Mouse (Mus musculus) forebrain, postnatal 0 days (tissue): ENCODE results near the gene Cask. TPM values are rescaled to one million over a fixed set of nuclear protein-coding genes. Genes with fewer than 3 reads are reported as not detected.

ENCODE experiments used
- ATAC-seq: fragments of 200-750 bp; cut with Nextera tagmentation; 2 replicates; pipeline ENCODE4 v1.8.0; 2017; ENCODE audit warnings: mild to moderate bottlenecking, moderate library complexity
- DNase-seq: peaks from one replicate; pipeline ENCODE4 v3.0.0-alpha.2; 2015
- H3K27ac ChIP-seq: fragments of 300-500 bp; sonication (generic); 2 replicates; pipeline ENCODE4 v1.5.1; 2014; ENCODE audit warnings: low read depth, mild to moderate bottlenecking, antibody characterized with exemption, low read length, moderate library complexity, mixed read lengths
- H3K27me3 ChIP-seq: fragments of 300-500 bp; sonication (generic); 2 replicates; pipeline ENCODE4 v1.6.1; 2014; ENCODE audit warnings: mild to moderate bottlenecking, low read length, mixed read lengths; ENCODE audit not compliant: insufficient read depth
- H3K36me3 ChIP-seq: fragments of 300-500 bp; sonication (generic); 2 replicates; pipeline ENCODE4 v1.6.1; 2014; ENCODE audit warnings: mild to moderate bottlenecking, moderate library complexity; ENCODE audit not compliant: insufficient read depth
- H3K4me1 ChIP-seq: fragments of 300-500 bp; sonication (generic); 2 replicates; pipeline ENCODE4 v1.6.1; 2014; ENCODE audit warnings: antibody characterized with exemption; ENCODE audit not compliant: insufficient read depth
- H3K4me2 ChIP-seq: fragments of 300-500 bp; sonication (generic); 2 replicates; pipeline ENCODE4 v1.6.1; 2014; ENCODE audit warnings: low read depth, mild to moderate bottlenecking, moderate library complexity
- H3K4me3 ChIP-seq: fragments of 300-500 bp; sonication (generic); 2 replicates; pipeline ENCODE4 v1.5.1; 2014; ENCODE audit warnings: low read depth, low read length, mixed read lengths
- H3K9ac ChIP-seq: fragments of 300-500 bp; sonication (generic); 2 replicates; pipeline ENCODE4 v1.6.1; 2014; ENCODE audit warnings: mild to moderate bottlenecking
- H3K9me3 ChIP-seq: fragments of 300-500 bp; sonication (generic); 2 replicates; pipeline ENCODE4 v1.6.1; 2016; ENCODE audit warnings: low read length
- CTCF ChIP-seq: sonication (generic); IDR thresholded peaks from 2 replicates; pipeline ENCODE4 v1.5.1; 2016; ENCODE audit warnings: antibody characterized with exemption, control low read depth, low read depth
- WGBS: fragments of 180-500 bp; shearing (Covaris S2); extraction: QIAGEN DNeasy Blood & Tissue Kit; methylation state at CpG from one replicate; pipeline ENCODE4 v1.1.7; 2014; 5-methylcytosine and 5-hydroxymethylcytosine counted together
- polyA plus RNA-seq: library from polyadenylated mRNA; unstranded; fragments of >200 nt; fragmentation: Nextera tagmentation; extraction: Ambion mirVana; gene quantifications from 2 replicates; pipeline ENCODE4 v1.2.1, GENCODE M21; 2015
- total RNA-seq: library from RNA; depleted of rRNA; stranded (reverse); fragments of >200 nt; gene quantifications from 2 replicates; pipeline ENCODE4 v1.2.3, GENCODE M21; 2014

Gene Cask
- total and polyA plus RNA-seq, 2 experiments from 2014 or later: 57.9 to 183 TPM

DNA sequence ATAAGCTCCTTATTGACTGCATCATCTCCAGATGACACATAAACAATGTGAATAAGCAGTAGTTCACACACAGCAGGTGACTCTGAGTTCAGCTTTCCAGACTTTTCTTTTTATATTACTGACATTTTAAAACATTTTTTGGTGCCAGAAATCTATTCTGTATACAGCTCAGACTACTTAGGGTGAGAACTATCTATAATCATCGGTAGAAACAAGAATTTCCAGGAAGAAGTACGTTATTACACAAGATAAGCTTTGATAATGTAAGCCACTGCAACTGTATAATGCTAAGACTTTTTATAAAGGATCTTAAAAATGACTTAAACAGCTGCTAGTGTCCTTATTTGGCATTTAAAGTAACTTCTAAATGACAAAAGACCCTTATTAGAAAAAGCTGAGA, 239.1 kb downstream of the Cask start:
- Histone ChIP-seq H3K36me3 (peaks cover 5% of the 10 kb centered on the region; the same call in 1 of the 2 replicates), H3K4me3 (no peak overlapping the region), H3K9me3 (no peaks in the 10 kb centered on the region), H3K4me2 (no peak overlapping the region), H3K27me3 (no peaks in the 10 kb centered on the region), H3K27ac (no peak overlapping the region), H3K9ac (no peak overlapping the region), H3K4me1 (no peaks in the 10 kb centered on the region)
- ATAC-seq (no peak), DNase-seq (no peak)
- 78% methylated on average over 2 of the region's 2 CpGs for WGBS
- TF ChIP-seq CTCF: no peak

DNA sequence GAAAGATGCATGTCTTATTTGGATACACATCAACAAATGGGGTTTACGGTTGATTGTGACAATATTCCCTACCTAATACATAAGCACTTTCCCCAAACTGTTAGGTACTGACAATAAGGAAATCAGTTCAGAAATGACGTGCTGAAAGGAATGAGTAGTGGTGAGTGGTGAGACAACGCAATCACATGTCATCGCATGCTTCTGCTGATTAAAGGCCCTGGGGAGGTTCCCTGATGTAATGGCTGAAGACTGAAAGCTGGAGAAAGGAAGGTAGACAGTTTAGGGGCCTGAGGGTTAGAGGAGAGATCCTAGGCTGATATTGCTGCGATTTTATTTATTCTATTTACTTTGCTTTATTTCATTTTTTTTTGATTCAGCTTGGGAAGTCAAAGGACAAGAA, 240.1 kb downstream of the Cask start:
- no peak overlapping the region for H3K4me3 ChIP-seq
- no peak overlapping the region for H3K9ac ChIP-seq
- H3K4me1 ChIP-seq: no peaks in the 10 kb centered on the region
- H3K9me3 ChIP-seq: no peaks in the 10 kb centered on the region
- no peak overlapping the region for H3K27ac ChIP-seq
- no peak for TF ChIP-seq CTCF
- no peak for DNase-seq
- H3K27me3 ChIP-seq: no peaks in the 10 kb centered on the region
- no peak for ATAC-seq
- peaks cover 5% of the 10 kb centered on the region; the same call in 1 of the 2 replicates for H3K36me3 ChIP-seq
- 93% methylated on average over 5 of the region's 5 CpGs for whole genome bisulfite sequencing
- no peak overlapping the region for H3K4me2 ChIP-seq

DNA sequence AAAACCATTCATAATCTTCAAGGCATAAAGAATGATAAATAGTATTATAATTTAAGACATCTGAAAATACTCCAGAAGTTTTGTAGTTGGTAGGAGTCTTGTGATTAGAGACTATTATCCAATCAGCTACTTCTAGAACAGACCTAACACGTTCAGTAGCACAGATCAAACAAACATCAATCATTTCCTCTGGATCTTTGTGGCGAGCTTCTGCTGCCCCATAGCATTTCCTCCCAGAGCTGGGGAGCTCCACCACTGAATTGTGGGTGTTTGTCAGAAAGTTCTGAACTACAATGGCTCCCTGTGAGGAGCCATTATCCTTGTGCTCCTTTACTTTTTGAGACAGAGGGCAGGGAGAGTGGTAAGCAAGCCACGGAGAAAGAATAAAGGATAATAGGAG, 243.4 kb downstream of the Cask start:
- DNase-seq: no peak
- H3K4me1 ChIP-seq: no peaks in the 10 kb centered on the region
- no peak overlapping the region for H3K27ac ChIP-seq
- no peaks in the 10 kb centered on the region for H3K36me3 ChIP-seq
- no peak overlapping the region for H3K4me3 ChIP-seq
- no peaks in the 10 kb centered on the region for H3K27me3 ChIP-seq
- no peak overlapping the region for H3K9ac ChIP-seq
- ATAC-seq: no peak
- no peak for TF ChIP-seq CTCF
- whole genome bisulfite sequencing: 43% methylated on average over 3 of the region's 3 CpGs
- H3K9me3 ChIP-seq: no peaks in the 10 kb centered on the region
- H3K4me2 ChIP-seq: no peak overlapping the region

DNA sequence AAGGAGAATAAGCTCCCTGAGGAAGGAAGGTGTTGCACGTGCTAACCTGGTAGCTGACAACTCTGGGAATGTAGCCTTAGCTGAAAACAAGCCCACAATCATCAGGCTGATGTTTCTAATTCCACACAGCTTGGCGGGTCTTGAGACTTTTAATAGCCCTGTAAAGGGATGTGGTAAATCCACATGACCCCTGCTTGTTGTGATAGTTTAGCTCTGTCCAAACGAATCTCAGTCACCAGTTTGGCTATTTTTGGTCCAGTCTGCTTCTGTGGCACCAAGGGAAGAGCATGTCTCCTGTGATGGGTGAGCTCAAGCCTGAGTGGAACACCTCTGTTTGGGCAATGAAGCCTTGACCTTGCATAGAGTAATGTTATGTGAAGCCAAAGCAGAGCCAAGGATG, 244.4 kb downstream of the Cask start:
- no peak overlapping the region for H3K9ac ChIP-seq
- no peaks in the 10 kb centered on the region for H3K36me3 ChIP-seq
- TF ChIP-seq CTCF: no peak
- no peak overlapping the region for H3K27ac ChIP-seq
- no peak for DNase-seq
- no peaks in the 10 kb centered on the region for H3K4me1 ChIP-seq
- H3K9me3 ChIP-seq: no peaks in the 10 kb centered on the region
- H3K4me2 ChIP-seq: no peak overlapping the region
- H3K27me3 ChIP-seq: no peaks in the 10 kb centered on the region
- H3K4me3 ChIP-seq: no peak overlapping the region
- no peak for ATAC-seq
- WGBS: 70% methylated on average over 3 of the region's 3 CpGs

DNA sequence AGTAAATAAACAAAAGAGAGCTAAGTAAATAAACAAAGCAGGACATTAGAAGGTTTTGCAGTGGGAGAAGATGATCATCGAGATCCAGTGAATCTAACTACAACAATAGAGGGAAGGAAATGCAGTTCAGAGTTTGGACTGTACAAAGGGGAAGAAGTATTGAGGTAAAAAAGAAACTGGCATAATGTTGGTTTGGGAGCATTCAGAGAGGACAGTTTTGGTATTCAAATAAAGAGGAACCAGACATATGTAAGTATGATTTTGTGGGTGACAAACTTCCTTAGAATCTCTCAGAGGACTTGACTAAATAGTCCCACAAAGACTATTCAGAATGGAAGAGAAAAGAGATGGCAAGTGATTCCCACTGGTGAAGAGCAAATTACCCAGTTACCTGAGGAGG, 251.2 kb downstream of the Cask start:
- no peak for ATAC-seq
- no peak overlapping the region for H3K4me3 ChIP-seq
- H3K9me3 ChIP-seq: no peaks in the 10 kb centered on the region
- WGBS: 72% methylated on average over 1 of the region's 1 CpGs
- no peak overlapping the region for H3K9ac ChIP-seq
- no peaks in the 10 kb centered on the region for H3K4me1 ChIP-seq
- H3K4me2 ChIP-seq: no peak overlapping the region
- H3K27ac ChIP-seq: no peak overlapping the region
- H3K36me3 ChIP-seq: no peaks in the 10 kb centered on the region
- no peaks in the 10 kb centered on the region for H3K27me3 ChIP-seq
- no peak for DNase-seq
- TF ChIP-seq CTCF: no peak

DNA sequence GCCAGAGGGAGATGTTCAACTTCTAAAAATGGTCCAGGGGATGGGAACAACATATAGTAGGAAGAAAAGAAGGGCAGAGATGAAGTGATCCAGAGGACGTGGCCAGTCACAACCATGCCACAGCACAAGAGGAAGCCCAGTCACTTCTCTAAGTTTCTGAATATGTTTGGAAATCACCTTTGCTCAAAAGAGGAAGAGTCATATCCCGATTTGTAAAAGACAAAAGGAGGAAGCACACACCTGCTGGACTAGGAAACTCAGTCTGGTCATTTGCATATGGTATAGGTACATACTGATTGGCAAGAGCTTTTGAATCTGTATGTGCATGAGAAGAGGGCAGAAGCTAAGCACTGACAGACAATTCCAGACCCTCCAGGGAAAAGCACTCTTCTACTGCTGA, 251.8 kb downstream of the Cask start:
- Histone ChIP-seq H3K4me2 (no peak overlapping the region), H3K4me1 (no peaks in the 10 kb centered on the region), H3K9me3 (no peaks in the 10 kb centered on the region), H3K36me3 (no peaks in the 10 kb centered on the region), H3K27me3 (no peaks in the 10 kb centered on the region), H3K4me3 (no peak overlapping the region), H3K27ac (no peak overlapping the region), H3K9ac (no peak overlapping the region)
- TF ChIP-seq CTCF: no peak
- ATAC-seq (no peak), DNase-seq (no peak)
- 73% methylated on average over 2 of the region's 2 CpGs for WGBS

DNA sequence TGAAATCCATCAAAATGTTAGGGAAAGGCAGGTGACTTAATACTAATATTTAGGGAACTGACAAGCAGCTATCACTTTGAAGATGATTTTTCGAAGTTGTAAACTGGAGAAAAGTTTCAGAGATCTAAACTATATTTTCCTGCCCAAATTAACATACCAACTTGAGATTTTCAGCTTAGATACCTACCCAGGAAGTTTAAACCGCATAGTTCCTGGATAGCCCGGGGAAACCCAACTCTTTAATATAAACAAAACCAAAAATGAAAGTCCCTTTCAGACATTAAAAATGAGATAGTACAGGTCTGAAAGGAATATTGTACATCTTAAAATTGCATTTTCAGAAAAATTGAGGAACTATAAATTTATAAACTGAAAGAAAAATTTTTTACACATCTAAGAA, 273.5 kb downstream of the Cask start:
- TF ChIP-seq CTCF: no peak
- Histone ChIP-seq H3K4me2 (no peak overlapping the region), H3K4me3 (no peak overlapping the region), H3K27ac (no peak overlapping the region), H3K36me3 (no peaks in the 10 kb centered on the region), H3K9me3 (no peaks in the 10 kb centered on the region), H3K9ac (no peak overlapping the region), H3K4me1 (no peaks in the 10 kb centered on the region), H3K27me3 (no peaks in the 10 kb centered on the region)
- WGBS: 82% methylated on average over 3 of the region's 3 CpGs
- ATAC-seq: no peak
- no peak for DNase-seq

DNA sequence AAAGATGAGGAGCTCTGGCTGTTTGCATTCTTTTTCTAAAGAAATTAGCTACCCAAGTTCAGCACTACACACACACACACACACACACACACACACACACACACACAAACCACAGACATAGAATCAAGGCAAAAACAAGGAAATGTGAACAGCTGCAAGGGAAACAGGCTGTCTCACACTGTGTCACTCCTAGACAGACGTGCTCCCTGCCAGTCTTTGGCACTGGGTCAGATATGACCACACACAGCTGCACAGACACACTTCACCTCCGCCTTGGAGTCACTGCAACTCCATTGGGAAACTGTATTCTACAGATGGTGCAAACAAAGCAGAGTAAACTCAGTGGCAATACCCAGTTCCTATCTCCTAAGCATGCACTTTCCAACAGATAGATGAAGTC, 274.6 kb downstream of the Cask start:
- Histone ChIP-seq H3K36me3 (no peaks in the 10 kb centered on the region), H3K9ac (no peak overlapping the region), H3K27me3 (no peaks in the 10 kb centered on the region), H3K4me3 (no peak overlapping the region), H3K9me3 (no peaks in the 10 kb centered on the region), H3K4me2 (no peak overlapping the region), H3K27ac (no peak overlapping the region), H3K4me1 (no peaks in the 10 kb centered on the region)
- no peak; the same call in 1 of the 2 replicates for ATAC-seq
- no peak for TF ChIP-seq CTCF
- 44% methylated on average over 2 of the region's 2 CpGs for WGBS
- peak; percentile 2 for DNase-seq
